Mouse (Mus musculus) ES-E14 (cell line): ENCODE data around the gene Glg1. TPM values are rescaled to one million over a fixed set of nuclear protein-coding genes. Genes with fewer than 3 reads are reported as not detected.

Source experiments
- DNase-seq: peaks from one replicate; pipeline ENCODE4 v3.0.0-alpha.2; 2013; ENCODE audit warnings: low read depth, low spot score
- H3K27ac ChIP-seq: 2 replicates; pipeline ENCODE4 v1.5.1; 2012; ENCODE audit warnings: low read depth, mild to moderate bottlenecking, low read length, moderate library complexity, mixed read lengths; ENCODE audit not compliant: poor library complexity, insufficient read depth, severe bottlenecking
- H3K36me3 ChIP-seq: 2 replicates; pipeline ENCODE4 v1.6.1; 2012; ENCODE audit warnings: mild to moderate bottlenecking, low read length, moderate library complexity, mixed read lengths; ENCODE audit not compliant: control insufficient read depth, poor library complexity, insufficient read depth, severe bottlenecking
- H3K4me1 ChIP-seq, 2 experiments: fragments of 150-350 bp in 1 of 2; sonication (generic) in 1 of 2; 2 replicates each; pipeline ENCODE4 v1.6.1; 2012; ENCODE audit warnings: low read length in 2 of 2, mild to moderate bottlenecking in 1 of 2, mixed read lengths in 1 of 2; ENCODE audit not compliant: control insufficient read depth in 2 of 2, insufficient read depth in 2 of 2, poor library complexity in 1 of 2
- H3K4me3 ChIP-seq, 2 experiments: fragments of 150-350 bp in 1 of 2; sonication (generic) in 1 of 2; 2 replicates each; pipeline ENCODE4 v1.5.1; 2012; ENCODE audit warnings: low read length in 2 of 2, low read depth in 1 of 2, mild to moderate bottlenecking in 1 of 2, mixed read lengths in 1 of 2; ENCODE audit not compliant: insufficient read depth in 1 of 2, poor library complexity in 1 of 2, severe bottlenecking in 1 of 2
- H3K9ac ChIP-seq: 2 replicates; pipeline ENCODE4 v1.6.1; 2012; ENCODE audit warnings: low read depth, mild to moderate bottlenecking, low read length, mixed read lengths; ENCODE audit not compliant: poor library complexity, insufficient read depth, severe bottlenecking
- H3K9me3 ChIP-seq: fragments of 150-350 bp; sonication (generic); 2 replicates; pipeline ENCODE4 v1.6.1; 2012; ENCODE audit warnings: low read depth, mild to moderate bottlenecking, low read length; ENCODE audit not compliant: control insufficient read depth, insufficient read depth
- CHD2 ChIP-seq: IDR thresholded peaks from 2 replicates; pipeline ENCODE4 v1.6.1; 2014; ENCODE audit warnings: mild to moderate bottlenecking, low read depth, low read length, inconsistent platforms
- HCFC1 ChIP-seq: IDR thresholded peaks from 2 replicates; pipeline ENCODE4 v1.6.1; 2012; ENCODE audit warnings: low read length, inconsistent platforms, borderline replicate concordance; ENCODE audit not compliant: insufficient read depth
- MAFK ChIP-seq: IDR thresholded peaks from 2 replicates; pipeline ENCODE4 v1.6.1; 2014; ENCODE audit warnings: mild to moderate bottlenecking, low read depth, low read length, inconsistent platforms; ENCODE audit not compliant: insufficient read depth
- ZC3H11A ChIP-seq: IDR thresholded peaks from 2 replicates; pipeline ENCODE4 v1.6.1; 2012; ENCODE audit warnings: low read depth, mild to moderate bottlenecking, inconsistent platforms, low read length, borderline replicate concordance
- ZNF384 ChIP-seq: IDR thresholded peaks from 2 replicates; pipeline ENCODE4 v1.6.1; 2012; ENCODE audit warnings: low read depth, low read length, inconsistent platforms
- in situ Hi-C, 2 experiments: fragments of 600-800 bp; cut with MboI; formaldehyde crosslinking; loops; one replicate each; pipeline ENCODE4 v1.15.1; 2025; ENCODE audit warnings: low sequenced_read_pairs in 2 of 2, inconsistent platforms in 1 of 2; ENCODE audit not compliant: unreplicated experiment in 2 of 2
- total RNA-seq: library from RNA; depleted of rRNA; stranded (reverse); fragments of 300-350 nt; gene quantifications from 2 replicates; pipeline ENCODE4 v1.2.3, GENCODE M21; 2012

Gene Glg1
- total RNA-seq, 1 experiment: 87.4 TPM

GRCm38 (mm10) chr8:111197966-111198365, 61.0 kb downstream of the Glg1 start:
- Histone ChIP-seq H3K9me3 (no peaks in the 10 kb centered on the region), H3K36me3 (no peaks in the 10 kb centered on the region; the same call in 1 of the 2 replicates), H3K4me1 (peaks cover 0 to 2% of the 10 kb centered on the region in 2 experiments; a peak in 2 of 4 replicates), H3K27ac (no peak overlapping the region), H3K9ac (no peak overlapping the region), H3K4me3 (no peak overlapping the region)
- no peak for TF ChIP-seq HCFC1
- TF ChIP-seq ZNF384: no peak
- TF ChIP-seq CHD2: no peak
- no peak for TF ChIP-seq ZC3H11A
- TF ChIP-seq MAFK: no peak
- DNase-seq: no peak
- in situ Hi-C loops: no loop called here

DNA sequence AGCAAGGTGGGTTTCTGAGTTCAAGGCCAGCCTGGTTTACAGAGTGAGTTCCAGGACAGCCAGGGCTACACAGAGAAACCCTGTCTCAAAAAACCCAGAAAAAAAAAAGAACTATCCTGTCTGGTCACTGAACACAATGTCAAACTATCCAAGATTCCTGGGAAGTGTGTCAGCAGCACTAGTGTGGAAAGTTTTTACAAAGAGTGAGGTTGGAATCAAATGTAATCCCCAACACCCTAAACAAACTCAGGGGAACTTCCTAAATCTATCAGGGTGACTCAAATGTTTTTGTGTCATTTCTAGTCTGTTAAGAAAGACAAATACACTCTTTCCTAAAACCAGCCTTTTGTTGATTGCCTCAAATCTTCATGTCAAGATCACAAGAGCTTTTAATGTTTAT, 62.8 kb downstream of the Glg1 start:
- Histone ChIP-seq H3K9me3 (no peaks in the 10 kb centered on the region), H3K4me1 (peaks cover 0 to 2% of the 10 kb centered on the region in 2 experiments; a peak in 2 of 4 replicates), H3K9ac (no peak overlapping the region), H3K36me3 (peaks cover 2% of the 10 kb centered on the region), H3K4me3 (no peak overlapping the region), H3K27ac (no peak overlapping the region)
- in situ Hi-C loops: no loop called here
- TF ChIP-seq ZC3H11A: no peak
- no peak for TF ChIP-seq CHD2
- no peak for TF ChIP-seq MAFK
- no peak for TF ChIP-seq ZNF384
- no peak for TF ChIP-seq HCFC1
- no peak for DNase-seq

GRCm38 (mm10) chr8:111188594-111189211, 70.3 kb downstream of the Glg1 start:
- Histone ChIP-seq H3K27ac (no peak overlapping the region), H3K4me3 (no peak overlapping the region), H3K9ac (no peak overlapping the region), H3K36me3 (peaks cover 10% of the 10 kb centered on the region), H3K9me3 (no peaks in the 10 kb centered on the region), H3K4me1 (no peaks in the 10 kb centered on the region; a peak in 1 of 4 replicates)
- TF ChIP-seq ZC3H11A (no peak), MAFK (no peak), HCFC1 (no peak), ZNF384 (no peak), CHD2 (no peak)
- no peak for DNase-seq
- in situ Hi-C loops: no loop called here

DNA sequence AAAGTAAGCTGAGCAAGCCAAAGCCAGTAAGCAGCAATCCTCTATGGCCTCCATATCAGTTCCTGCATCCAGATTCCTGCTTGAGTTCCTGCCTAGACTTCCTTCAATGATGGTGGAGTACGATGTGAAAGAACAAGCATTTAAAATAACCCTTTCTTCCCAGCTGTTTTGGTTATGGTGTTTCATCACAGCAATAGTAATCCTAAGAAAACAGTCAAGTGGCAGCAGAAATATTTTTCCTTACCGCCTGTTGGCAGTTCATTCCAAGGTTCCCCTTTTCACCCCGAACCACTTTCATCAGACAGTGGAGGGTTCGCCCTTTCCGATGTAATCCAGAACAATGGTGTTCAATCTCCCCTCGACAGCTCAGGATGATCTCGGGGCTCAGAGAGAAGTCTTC, 71.5 kb downstream of the Glg1 start:
- no peaks in the 10 kb centered on the region for H3K4me1 ChIP-seq
- H3K9ac ChIP-seq: no peak overlapping the region
- H3K36me3 ChIP-seq: peaks cover 10% of the 10 kb centered on the region
- no peak overlapping the region for H3K4me3 ChIP-seq
- no peak for TF ChIP-seq HCFC1
- no peak for DNase-seq
- H3K9me3 ChIP-seq: no peaks in the 10 kb centered on the region
- no peak overlapping the region for H3K27ac ChIP-seq
- in situ Hi-C loops: no loop called here

GRCm38 (mm10) chr8:111185472-111185947, 73.5 kb downstream of the Glg1 start:
- Histone ChIP-seq H3K36me3 (peaks cover 8% of the 10 kb centered on the region), H3K27ac (no peak overlapping the region), H3K4me3 (no peak overlapping the region), H3K4me1 (no peaks in the 10 kb centered on the region), H3K9me3 (no peaks in the 10 kb centered on the region), H3K9ac (no peak overlapping the region)
- no peak for DNase-seq
- TF ChIP-seq ZC3H11A (no peak), CHD2 (no peak), HCFC1 (no peak), ZNF384 (no peak), MAFK (no peak)
- in situ Hi-C loops: no loop called here
